Mouse (Mus musculus) C2C12 (cell line): ENCODE results near the gene Atp7a.

Experiments used
- CEBPB ChIP-seq: IDR thresholded peaks from one replicate; pipeline ENCODE4 v1.6.1; 2011; ENCODE audit warnings: low read depth, mild to moderate bottlenecking, control low read depth, moderate library complexity
- CTCF ChIP-seq: IDR thresholded peaks from one replicate; pipeline ENCODE4 v1.5.1; 2011; ENCODE audit not compliant: control insufficient read depth, insufficient read depth, insufficient read length
- MYOG ChIP-seq: IDR thresholded peaks from one replicate; pipeline ENCODE4 v1.6.1; 2011; ENCODE audit not compliant: control insufficient read depth, insufficient read length; ENCODE audit errors: extremely low read depth
- USF1 ChIP-seq: IDR thresholded peaks from one replicate; pipeline ENCODE4 v1.6.1; 2011; ENCODE audit warnings: low read depth, mild to moderate bottlenecking, control low read depth, moderate library complexity

GRCm38 (mm10) chrX:106171853-106172154 is 144.7 kb downstream of the Atp7a start:
- TF ChIP-seq CTCF (no peak), CEBPB (no peak), MYOG (no peak), USF1 (no peak)
